In genomic region chr11:86759226-86759625, GRCm38 (mm10) we compare ENCODE assay signal across 15 mouse cellular contexts. TPM values are rescaled to one million over a fixed set of nuclear protein-coding genes. Genes with fewer than 3 reads are reported as not detected.
DNase-seq lines count a peak whose midpoint lies in the region; ATAC-seq and TF ChIP-seq lines count a peak whose summit lies in the region.
"Had no signal": no experiment of that assay in that cellular context is flagged by ENCODE, and none has a peak within 500 bp of the region (broad histone marks: within the 10 kb centered on the region; RNA-seq: fewer than 3 reads in every experiment).

No protein-coding gene starts in this region.

- no peak for DNase-seq in heart, adult 18-20 months
- no peak for DNase-seq in hindbrain, postnatal 0 days (ENCODE audit: low spot score)
- no peak for DNase-seq in frontal cortex, postnatal 36 days (ENCODE audit: low spot score in 2 of 2)
- DNase-seq in adrenal gland, postnatal 25 days: no peak
- DNase-seq: cerebellum, postnatal 36 days; kidney, postnatal 14 days; retina, postnatal 1 day; thymus, postnatal 36 days had no signal

- WGBS in heart, embryonic 13.5 days: 88% methylated on average over 1 of the region's 1 CpGs
- WGBS in midbrain, embryonic 13.5 days: 90% methylated on average over 1 of the region's 1 CpGs
- whole genome bisulfite sequencing in midbrain, embryonic 16.5 days: 97% methylated on average over 1 of the region's 1 CpGs
- WGBS in hindbrain, postnatal 0 days: 88% methylated on average over 1 of the region's 1 CpGs
- WGBS in neural tube, embryonic 15.5 days: 93% methylated on average over 1 of the region's 1 CpGs

- H3K9me3 ChIP-seq in heart, embryonic 13.5 days: no peaks in the 10 kb centered on the region
- no peaks in the 10 kb centered on the region for H3K9me3 ChIP-seq in midbrain, embryonic 13.5 days
- H3K9me3 ChIP-seq in midbrain, embryonic 16.5 days (replicated peaks; ENCODE audit: control insufficient read depth, low read length, poor library complexity, severe bottlenecking): no peaks in the 10 kb centered on the region
- H3K9me3 ChIP-seq in hindbrain, postnatal 0 days (ENCODE audit: low read length): no peaks in the 10 kb centered on the region
- H3K9me3 ChIP-seq in neural tube, embryonic 15.5 days (replicated peaks): no peaks in the 10 kb centered on the region
- H3K9me3 ChIP-seq: embryonic facial prominence, embryonic 15.5 days; lung, embryonic 15.5 days had no signal

- no peaks in the 10 kb centered on the region for H3K27me3 ChIP-seq in heart, embryonic 13.5 days (replicated peaks)
- no peaks in the 10 kb centered on the region for H3K27me3 ChIP-seq in midbrain, embryonic 13.5 days
- H3K27me3 ChIP-seq in midbrain, embryonic 16.5 days (ENCODE audit: control insufficient read depth, insufficient read depth, low read depth, low read length): no peaks in the 10 kb centered on the region
- no peaks in the 10 kb centered on the region for H3K27me3 ChIP-seq in hindbrain, postnatal 0 days (ENCODE audit: insufficient read depth, low read length)
- H3K27me3 ChIP-seq in neural tube, embryonic 15.5 days (replicated peaks): no peaks in the 10 kb centered on the region
- H3K27me3 ChIP-seq: embryonic facial prominence, embryonic 15.5 days; lung, embryonic 15.5 days had no signal

- peak overlapping the region; percentile 93 for H3K4me2 ChIP-seq in heart, embryonic 13.5 days
- no peak overlapping the region for H3K4me2 ChIP-seq in midbrain, embryonic 13.5 days (replicated peaks)
- no peak overlapping the region for H3K4me2 ChIP-seq in midbrain, embryonic 16.5 days (ENCODE audit: low read length)
- H3K4me2 ChIP-seq in hindbrain, postnatal 0 days (ENCODE audit: low read depth, low read length): 0 out of 2 replicates have a peak overlapping the region, but pooled peaks have one; percentile 98
- peak overlapping the region; percentile 77; the same call in 1 of the 2 replicates for H3K4me2 ChIP-seq in neural tube, embryonic 15.5 days

- H3K9ac ChIP-seq in heart, embryonic 13.5 days: peak overlapping the region; percentile 41; the same call in 1 of the 2 replicates
- H3K9ac ChIP-seq in midbrain, embryonic 13.5 days (replicated peaks): no peak overlapping the region
- H3K9ac ChIP-seq in midbrain, embryonic 16.5 days (ENCODE audit: low read depth, low read length): no peak overlapping the region
- H3K9ac ChIP-seq in hindbrain, postnatal 0 days (replicated peaks; ENCODE audit: low read length): no peak overlapping the region
- peak overlapping the region; percentile 28; the same call in 1 of the 2 replicates for H3K9ac ChIP-seq in neural tube, embryonic 15.5 days (replicated peaks)
- H3K9ac ChIP-seq: lung, embryonic 15.5 days had no signal

- H3K4me1 ChIP-seq in heart, embryonic 13.5 days: peaks cover 30% of the 10 kb centered on the region
- peaks cover 29% of the 10 kb centered on the region for H3K4me1 ChIP-seq in midbrain, embryonic 13.5 days (replicated peaks)
- peaks cover 22% of the 10 kb centered on the region for H3K4me1 ChIP-seq in midbrain, embryonic 16.5 days (ENCODE audit: control insufficient read depth, insufficient read depth, low read length)
- peaks cover 15% of the 10 kb centered on the region for H3K4me1 ChIP-seq in hindbrain, postnatal 0 days (ENCODE audit: insufficient read depth, low read length)
- peaks cover 29% of the 10 kb centered on the region for H3K4me1 ChIP-seq in neural tube, embryonic 15.5 days

- no peak for ATAC-seq in heart, embryonic 13.5 days (ENCODE audit: extremely low read depth, insufficient number of reproducible peaks, low FRiP score, low TSS enrichment)
- ATAC-seq in midbrain, embryonic 13.5 days: no peak
- no peak for ATAC-seq in midbrain, embryonic 16.5 days
- no peak for ATAC-seq in hindbrain, postnatal 0 days
- no peak for ATAC-seq in neural tube, embryonic 15.5 days (ENCODE audit: low FRiP score)
- ATAC-seq: CD4-positive, CD25-positive, alpha-beta regulatory T cell, adult 4 months had no signal

- no peak for TF ChIP-seq CTCF in hindbrain, postnatal 0 days (IDR thresholded peaks at IDR 0.05; ENCODE audit: low read depth)

- H3K36me3 ChIP-seq in heart, embryonic 13.5 days: no peaks in the 10 kb centered on the region
- no peaks in the 10 kb centered on the region for H3K36me3 ChIP-seq in midbrain, embryonic 13.5 days
- H3K36me3 ChIP-seq in midbrain, embryonic 16.5 days (ENCODE audit: control insufficient read depth, insufficient read depth, low read length): no peaks in the 10 kb centered on the region
- H3K36me3 ChIP-seq in hindbrain, postnatal 0 days (ENCODE audit: insufficient read depth, low read length): no peaks in the 10 kb centered on the region
- no peaks in the 10 kb centered on the region for H3K36me3 ChIP-seq in neural tube, embryonic 15.5 days
- H3K36me3 ChIP-seq: embryonic facial prominence, embryonic 15.5 days; lung, embryonic 15.5 days had no signal

- peak overlapping the region; percentile 99 for H3K27ac ChIP-seq in heart, embryonic 13.5 days (replicated peaks)
- H3K27ac ChIP-seq in midbrain, embryonic 13.5 days: peak overlapping the region; percentile 97; the same call in 1 of the 2 replicates
- no peak overlapping the region; the same call in 1 of the 2 replicates for H3K27ac ChIP-seq in midbrain, embryonic 16.5 days (ENCODE audit: low read length)
- H3K27ac ChIP-seq in hindbrain, postnatal 0 days: peak overlapping the region; percentile 99; the same call in 1 of the 2 replicates
- peak overlapping the region; percentile 99; the same call in 1 of the 2 replicates for H3K27ac ChIP-seq in neural tube, embryonic 15.5 days (replicated peaks)

- H3K4me3 ChIP-seq in heart, embryonic 13.5 days: 0 out of 2 replicates have a peak overlapping the region, but pooled peaks have one; percentile 86
- no peak overlapping the region for H3K4me3 ChIP-seq in midbrain, embryonic 13.5 days (replicated peaks)
- H3K4me3 ChIP-seq in midbrain, embryonic 16.5 days (ENCODE audit: low read depth, low read length): no peak overlapping the region
- H3K4me3 ChIP-seq in hindbrain, postnatal 0 days (ENCODE audit: low read length): no peak overlapping the region
- H3K4me3 ChIP-seq in neural tube, embryonic 15.5 days (replicated peaks): no peak overlapping the region

RNA-seq across cellular contexts. Expression of gene Cltc, which starts 1.9 kb away (rescaled TPM):
- polyA plus RNA-seq in heart, embryonic 13.5 days (2015; fragmentation: Nextera tagmentation; extraction: Ambion mirVana): 117 and 118 TPM in 2 replicates
- total RNA-seq in heart, adult 18-20 months (2021): 100 to 1,000 TPM; 138 to 157 TPM
- polyA plus RNA-seq in midbrain, embryonic 13.5 days (2015; fragmentation: Nextera tagmentation; extraction: Ambion mirVana): 142 and 147 TPM in 2 replicates
- 167 and 177 TPM in 2 replicates for polyA plus RNA-seq in midbrain, embryonic 16.5 days (2015; fragmentation: Nextera tagmentation; extraction: Ambion mirVana)
- total RNA-seq in hindbrain, postnatal 0 days (2014; rRNA removed): 389 and 472 TPM in 2 replicates
- polyA plus RNA-seq in hindbrain, postnatal 0 days (2015; fragmentation: Nextera tagmentation; extraction: Ambion mirVana): 129 and 136 TPM in 2 replicates
- 147 and 153 TPM in 2 replicates for polyA plus RNA-seq in neural tube, embryonic 15.5 days (2015; fragmentation: Nextera tagmentation; extraction: Ambion mirVana)
- 268 and 379 TPM in 2 replicates for total RNA-seq in adrenal gland, postnatal 25 days (2021)

RNA-seq across cellular contexts. Expression of gene Dhx40, which starts 48.3 kb away (rescaled TPM):
- polyA plus RNA-seq in heart, embryonic 13.5 days (2015; fragmentation: Nextera tagmentation; extraction: Ambion mirVana): 13.5 and 14.0 TPM in 2 replicates
- 10 to 100 TPM; 15.0 to 16.8 TPM for total RNA-seq in heart, adult 18-20 months (2021)
- polyA plus RNA-seq in midbrain, embryonic 13.5 days (2015; fragmentation: Nextera tagmentation; extraction: Ambion mirVana): 34.2 and 35.4 TPM in 2 replicates
- polyA plus RNA-seq in midbrain, embryonic 16.5 days (2015; fragmentation: Nextera tagmentation; extraction: Ambion mirVana): 19.6 and 21.5 TPM in 2 replicates
- 9.8 and 12.0 TPM in 2 replicates for total RNA-seq in hindbrain, postnatal 0 days (2014; rRNA removed)
- 12.5 and 12.6 TPM in 2 replicates for polyA plus RNA-seq in hindbrain, postnatal 0 days (2015; fragmentation: Nextera tagmentation; extraction: Ambion mirVana)
- polyA plus RNA-seq in neural tube, embryonic 15.5 days (2015; fragmentation: Nextera tagmentation; extraction: Ambion mirVana): 15.5 and 15.7 TPM in 2 replicates
- total RNA-seq in adrenal gland, postnatal 25 days (2021): 31.9 and 38.1 TPM in 2 replicates

Comparison
In these comparisons a context has a peak if more than half of its experiments do, and no peak if none do; other contexts are left out.
1. H3K4me2 ChIP-seq: peak in heart, embryonic 13.5 days (single experiment), hindbrain, postnatal 0 days (single experiment) and neural tube, embryonic 15.5 days (single experiment); none in midbrain, embryonic 13.5 days (single experiment) and midbrain, embryonic 16.5 days (single experiment).
2. H3K9ac ChIP-seq: peak in heart, embryonic 13.5 days (single experiment) and neural tube, embryonic 15.5 days (single experiment); none in midbrain, embryonic 13.5 days (single experiment), midbrain, embryonic 16.5 days (single experiment) and hindbrain, postnatal 0 days (single experiment).